16 mouse cellular contexts compared by ENCODE assay signal in genomic region chr19:7304801-7305200, GRCm38 (mm10). TPM values are rescaled to one million over a fixed set of nuclear protein-coding genes. Genes with fewer than 3 reads are reported as not detected.
A peak's percentile ranks its signal among the peaks of the same experiment; 100 is the strongest.
DNase-seq lines count a peak whose midpoint lies in the region; ATAC-seq and TF ChIP-seq lines count a peak whose summit lies in the region.
"Had no signal": no experiment of that assay in that cellular context is flagged by ENCODE, and none has a peak within 500 bp of the region (broad histone marks: within the 10 kb centered on the region; RNA-seq: fewer than 3 reads in every experiment).

No protein-coding gene starts in this region.

- peaks cover 50% of the 10 kb centered on the region for H3K4me1 ChIP-seq in heart, embryonic 11.5 days (ENCODE audit: control insufficient read depth, insufficient read depth, low read length)
- peaks cover 10% of the 10 kb centered on the region for H3K4me1 ChIP-seq in midbrain, embryonic 11.5 days (ENCODE audit: control insufficient read depth, insufficient read depth, low read length)
- peaks cover 13% of the 10 kb centered on the region; the same call in 1 of the 2 replicates for H3K4me1 ChIP-seq in midbrain, embryonic 14.5 days (ENCODE audit: control insufficient read depth, insufficient read depth, low read length)

- H3K27ac ChIP-seq in heart, embryonic 11.5 days (ENCODE audit: low read depth, low read length), result no peak overlapping the region
- H3K27ac ChIP-seq in layer of hippocampus, adult 2 months, result peak overlapping the region; percentile 23; the same call in 1 of the 2 replicates
- no peak overlapping the region for H3K27ac ChIP-seq in midbrain, embryonic 11.5 days (ENCODE audit: low read depth, low read length)
- no peak overlapping the region for H3K27ac ChIP-seq in midbrain, embryonic 14.5 days (replicated peaks; ENCODE audit: low read depth, low read length)
- H3K27ac ChIP-seq: forebrain, embryonic 12.5 days; heart, embryonic 10.5 days; limb, embryonic 15.5 days; macrophage had no signal

- no peak for TF ChIP-seq CTCF in layer of hippocampus, adult 2 months (conservative IDR thresholded peaks at IDR 0.05)

- no peaks in the 10 kb centered on the region for H3K36me3 ChIP-seq in heart, embryonic 11.5 days (ENCODE audit: control insufficient read depth, insufficient read depth, low read length)
- H3K36me3 ChIP-seq in midbrain, embryonic 11.5 days (ENCODE audit: control insufficient read depth, insufficient read depth, low read length), result no peaks in the 10 kb centered on the region; the same call in 1 of the 2 replicates
- H3K36me3 ChIP-seq in midbrain, embryonic 14.5 days (ENCODE audit: control insufficient read depth, insufficient read depth, low read length), result no peaks in the 10 kb centered on the region
- H3K36me3 ChIP-seq: forebrain, embryonic 12.5 days; limb, embryonic 15.5 days had no signal

- DNase-seq in heart, adult 11 months, result peak; percentile 94
- no peak for DNase-seq in layer of hippocampus, adult 2 months (ENCODE audit: low spot score in 2 of 2)
- DNase-seq in layer of hippocampus, adult 9-11 months, result no peak
- DNase-seq in midbrain, embryonic 11.5 days (ENCODE audit: low spot score, missing footprints), result peak; percentile 17
- no peak for DNase-seq in midbrain, embryonic 14.5 days
- DNase-seq in skeletal muscle tissue, adult 2 months (ENCODE audit: low read depth, low spot score), result peak; percentile 64
- DNase-seq in layer of hippocampus, adult 11-12 months (ENCODE audit: low spot score), result no peak
- DNase-seq: B cell, adult 2 months; cerebellum, adult 18-20 months; kidney, adult 18-20 months had no signal

- no peak for ATAC-seq in heart, embryonic 11.5 days (replicated peaks; ENCODE audit: insufficient number of reproducible peaks, low FRiP score, low TSS enrichment)
- no peak for ATAC-seq in midbrain, embryonic 11.5 days (ENCODE audit: low FRiP score)
- no peak for ATAC-seq in midbrain, embryonic 14.5 days (ENCODE audit: low FRiP score, low TSS enrichment)

- H3K4me3 ChIP-seq in heart, embryonic 11.5 days (ENCODE audit: low read depth, low read length), result no peak overlapping the region
- no peak overlapping the region for H3K4me3 ChIP-seq in layer of hippocampus, adult 2 months
- H3K4me3 ChIP-seq in midbrain, embryonic 11.5 days (ENCODE audit: low read depth, low read length), result no peak overlapping the region
- no peak overlapping the region for H3K4me3 ChIP-seq in midbrain, embryonic 14.5 days (replicated peaks; ENCODE audit: low read depth, low read length)
- H3K4me3 ChIP-seq: forebrain, embryonic 12.5 days; heart, embryonic 10.5 days; hindbrain, embryonic 13.5 days; limb, embryonic 15.5 days had no signal

- WGBS in heart, embryonic 11.5 days (ENCODE audit: insufficient replicate concordance), result 68% methylated on average over 2 of the region's 2 CpGs
- WGBS in midbrain, embryonic 11.5 days, result 86% methylated on average over 2 of the region's 2 CpGs
- WGBS in midbrain, embryonic 14.5 days, result 84% methylated on average over 2 of the region's 2 CpGs

- no peak overlapping the region for H3K9ac ChIP-seq in heart, embryonic 11.5 days (ENCODE audit: low read depth, low read length)
- no peak overlapping the region for H3K9ac ChIP-seq in midbrain, embryonic 11.5 days (ENCODE audit: low read length)
- no peak overlapping the region for H3K9ac ChIP-seq in midbrain, embryonic 14.5 days (replicated peaks; ENCODE audit: low read length)
- H3K9ac ChIP-seq: forebrain, embryonic 12.5 days; hindbrain, embryonic 13.5 days; limb, embryonic 15.5 days had no signal

- H3K27me3 ChIP-seq in heart, embryonic 11.5 days (ENCODE audit: control insufficient read depth, insufficient read depth, low read length), result no peaks in the 10 kb centered on the region
- no peaks in the 10 kb centered on the region for H3K27me3 ChIP-seq in midbrain, embryonic 11.5 days (ENCODE audit: control insufficient read depth, insufficient read depth, low read length)
- H3K27me3 ChIP-seq in midbrain, embryonic 14.5 days (ENCODE audit: control insufficient read depth, insufficient read depth, low read length), result no peaks in the 10 kb centered on the region
- H3K27me3 ChIP-seq: forebrain, embryonic 12.5 days; hindbrain, embryonic 13.5 days; limb, embryonic 15.5 days had no signal

- no peak overlapping the region for H3K4me2 ChIP-seq in heart, embryonic 11.5 days
- no peak overlapping the region for H3K4me2 ChIP-seq in midbrain, embryonic 11.5 days
- no peak overlapping the region for H3K4me2 ChIP-seq in midbrain, embryonic 14.5 days (ENCODE audit: low read length)
- H3K4me2 ChIP-seq: forebrain, embryonic 12.5 days; hindbrain, embryonic 13.5 days; limb, embryonic 15.5 days had no signal

- no peaks in the 10 kb centered on the region for H3K9me3 ChIP-seq in heart, embryonic 11.5 days (replicated peaks; ENCODE audit: control insufficient read depth, low read length)
- H3K9me3 ChIP-seq in midbrain, embryonic 11.5 days (ENCODE audit: control insufficient read depth, low read length), result no peaks in the 10 kb centered on the region
- H3K9me3 ChIP-seq in midbrain, embryonic 14.5 days (ENCODE audit: control insufficient read depth, low read length), result no peaks in the 10 kb centered on the region
- H3K9me3 ChIP-seq: forebrain, embryonic 12.5 days; heart, embryonic 10.5 days; hindbrain, embryonic 13.5 days; limb, embryonic 15.5 days had no signal

RNA-seq across cellular contexts. Expression of gene Mark2, which starts 36.9 kb away (rescaled TPM):
- polyA plus RNA-seq in heart, embryonic 11.5 days (2014; fragmentation: Nextera tagmentation; extraction: Ambion mirVana), result 34.5 and 35.0 TPM in 2 replicates
- 100 to 1,000 TPM; 119 to 127 TPM for total RNA-seq in layer of hippocampus, adult 2 months (2021)
- polyA plus RNA-seq in midbrain, embryonic 11.5 days (2014; fragmentation: Nextera tagmentation; extraction: Ambion mirVana), result 43.0 and 53.9 TPM in 2 replicates
- 48.4 and 55.0 TPM in 2 replicates for polyA plus RNA-seq in midbrain, embryonic 14.5 days (2014; fragmentation: Nextera tagmentation; extraction: Ambion mirVana)

RNA-seq across cellular contexts. Expression of gene Rcor2, which starts 37.7 kb away (rescaled TPM):
- polyA plus RNA-seq in heart, embryonic 11.5 days (2014; fragmentation: Nextera tagmentation; extraction: Ambion mirVana), result 8.4 and 9.5 TPM in 2 replicates
- total RNA-seq in layer of hippocampus, adult 2 months (2021), result 10 to 100 TPM; 17.0 to 18.2 TPM
- 33.8 and 36.9 TPM in 2 replicates for polyA plus RNA-seq in midbrain, embryonic 11.5 days (2014; fragmentation: Nextera tagmentation; extraction: Ambion mirVana)
- polyA plus RNA-seq in midbrain, embryonic 14.5 days (2014; fragmentation: Nextera tagmentation; extraction: Ambion mirVana), result 23.1 and 26.6 TPM in 2 replicates

Comparison
In these comparisons a context has a peak if more than half of its experiments do, and no peak if none do; other contexts are left out.
1. DNase-seq: peak in heart, adult 11 months (single experiment), midbrain, embryonic 11.5 days (single experiment) and skeletal muscle tissue, adult 2 months (single experiment); none in layer of hippocampus, adult 2 months (0 of 2), layer of hippocampus, adult 9-11 months (single experiment), midbrain, embryonic 14.5 days (single experiment) and layer of hippocampus, adult 11-12 months (single experiment).